Mouse (Mus musculus) heart, postnatal 0 days (tissue): Measurements from ENCODE around the gene Dapk3.

Source experiments
- CTCF ChIP-seq: IDR thresholded peaks from 2 replicates; pipeline ENCODE4 v1.5.1; 2016; ENCODE audit warnings: antibody characterized with exemption, control low read depth, low read depth
- EP300 ChIP-seq: IDR thresholded peaks from 2 replicates; pipeline ENCODE4 v1.6.1; 2016; ENCODE audit warnings: antibody characterized with exemption, low read depth

GRCm38 (mm10) chr10:81187161-81187560, 4.4 kb downstream of the Dapk3 start:
- TF ChIP-seq EP300 (no peak), CTCF (no peak)
